Comparison of ENCODE assay signal across 1 mouse cellular context in the genomic region with DNA sequence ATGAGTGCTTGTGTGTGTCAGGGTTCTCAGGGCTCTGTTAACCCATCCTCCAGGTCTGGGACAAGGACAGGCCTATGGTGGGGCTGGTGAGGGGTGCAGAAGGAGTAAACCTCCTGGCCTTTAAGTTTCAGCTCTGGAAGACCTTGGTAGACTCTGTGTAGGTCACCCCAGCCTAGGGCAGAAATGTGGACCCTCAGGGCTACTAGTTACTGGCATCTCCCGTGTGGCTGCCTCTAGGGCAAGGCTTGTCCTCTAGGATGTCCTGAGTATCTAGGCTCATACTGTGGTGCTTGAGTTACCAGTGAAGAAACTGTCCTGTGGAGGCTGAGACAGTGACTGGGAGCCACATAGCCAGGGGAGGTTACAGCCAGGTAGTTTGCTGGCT.
TF ChIP-seq lines count a peak whose summit lies in the region.

No protein-coding gene starts in this region.

TF ChIP-seq in ES-E14, 5 proteins besides CTCF, POLR2A, EP300 and RAD21 (continued from another document):
- TF ChIP-seq ZNF384 (IDR thresholded peaks at IDR 0.05; ENCODE audit: low read depth, low read length) (no peak), CHD2 (IDR thresholded peaks at IDR 0.05; ENCODE audit: low read depth, low read length) (no peak), ZC3H11A (IDR thresholded peaks at IDR 0.05; ENCODE audit: borderline replicate concordance, low read depth, low read length) (no peak)
TF ChIP-seq in ES-E14: peak in this region for 0.
